Mouse (Mus musculus) CH12.LX (cell line): ENCODE measurements at regions not wholly inside any gene's neighbourhood (a gene's known extent, or its start where the extent isn't known, plus 50 kb on each side); places are given as distances from the start of the nearest gene placed in this dataset.

Experiments used
- CTCF ChIP-seq, 2 experiments: IDR thresholded peaks in 1 of 2; conservative IDR thresholded peaks in 1 of 2; 2 replicates each; pipeline ENCODE4 v1.5.1; 2011 to 2012; ENCODE audit warnings: low read depth in 2 of 2, low read length in 2 of 2, improper control_type of control experiment in 1 of 2, inconsistent platforms in 1 of 2, mild to moderate bottlenecking in 1 of 2, moderate library complexity in 1 of 2
- ETS1 ChIP-seq: conservative IDR thresholded peaks from 2 replicates; pipeline ENCODE4 v1.6.1; 2012; ENCODE audit warnings: low read depth, mild to moderate bottlenecking, inconsistent platforms, low read length, improper control_type of control experiment, moderate library complexity
- RCOR1 ChIP-seq: conservative IDR thresholded peaks from 2 replicates; pipeline ENCODE4 v1.6.1; 2012; ENCODE audit warnings: low read depth, mild to moderate bottlenecking, inconsistent platforms, low read length, improper control_type of control experiment

DNA sequence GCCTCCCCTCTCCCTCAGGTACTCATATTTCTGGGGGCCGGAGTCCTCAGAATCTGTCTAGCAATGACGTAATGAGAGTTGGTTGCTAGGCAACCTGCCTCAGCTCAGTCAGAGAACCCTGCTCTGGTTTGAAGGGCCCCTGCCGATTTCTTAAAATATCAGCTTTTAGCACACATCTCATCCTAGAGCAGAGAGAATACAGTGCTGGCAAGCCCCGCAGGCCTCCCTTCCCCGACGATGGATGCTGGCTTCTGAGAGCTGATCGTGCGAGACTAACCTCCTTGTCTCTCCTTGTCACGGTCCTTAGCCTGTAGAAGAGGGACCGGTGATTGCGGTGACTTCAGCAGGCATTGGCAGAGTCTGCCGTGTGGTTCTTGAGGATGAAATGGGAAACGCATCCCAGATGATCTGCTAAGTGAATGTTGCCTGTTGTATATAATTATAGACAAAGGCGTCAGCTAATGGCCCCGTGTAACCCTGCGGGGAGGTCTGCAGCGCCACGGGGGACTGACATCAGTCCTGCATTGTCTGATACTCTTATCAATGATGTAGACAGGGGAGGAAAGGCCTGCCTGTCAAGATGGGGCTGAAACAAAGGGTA, 159.4 kb upstream of the A530016L24Rik start:
- TF ChIP-seq RCOR1 (no peak), ETS1 (no peak), CTCF (conservative IDR thresholded peaks at IDR 0.05 in 1 of 2, IDR thresholded peaks at IDR 0.05 in 1 of 2; ENCODE audit: low read depth in 2 of 2, low read length in 2 of 2) (no peak)
